Mouse (Mus musculus) megakaryocyte-erythroid progenitor cell, adult 5-6 weeks (primary cell): ENCODE measurements around the gene Olfr894. TPM values are rescaled to one million over a fixed set of nuclear protein-coding genes. Genes with fewer than 3 reads are reported as not detected.
"Not testable (repeated sequence)": the region's sequence is repeated elsewhere in the genome, so short reads cannot be mapped to it uniquely, and the experiment has no call there.

Experiments used
- ATAC-seq: replicated peaks from 2 replicates; pipeline ENCODE4 v1.8.0; 2016; ENCODE audit warnings: mild to moderate bottlenecking, inconsistent platforms; ENCODE audit not compliant: severe bottlenecking, poor library complexity, low FRiP score, low TSS enrichment
- total RNA-seq, 2 experiments: library from RNA; stranded (forward) in 1 of 2; stranded (reverse) in 1 of 2; fragments of 200-1000, 215-1000 nt in 1 of 2; fragments of >200 nt in 1 of 2; fragmentation: Nextera tagmentation in 1 of 2; gene quantifications; 2 replicates each; pipeline ENCODE4 v1.2.3; 2014 to 2017

The Olfr894 gene
- not detected in 2 replicates for total RNA-seq (2014; fragmentation: Nextera tagmentation)
- total RNA-seq (2017): not detected in 2 replicates

- ATAC-seq: no peak
Observed at GRCm38 (mm10) chr9:38217755-38218154, at the start of gene Olfr894. TSS of gene Olfr894 (plus strand) at chr9:38218055.

DNA sequence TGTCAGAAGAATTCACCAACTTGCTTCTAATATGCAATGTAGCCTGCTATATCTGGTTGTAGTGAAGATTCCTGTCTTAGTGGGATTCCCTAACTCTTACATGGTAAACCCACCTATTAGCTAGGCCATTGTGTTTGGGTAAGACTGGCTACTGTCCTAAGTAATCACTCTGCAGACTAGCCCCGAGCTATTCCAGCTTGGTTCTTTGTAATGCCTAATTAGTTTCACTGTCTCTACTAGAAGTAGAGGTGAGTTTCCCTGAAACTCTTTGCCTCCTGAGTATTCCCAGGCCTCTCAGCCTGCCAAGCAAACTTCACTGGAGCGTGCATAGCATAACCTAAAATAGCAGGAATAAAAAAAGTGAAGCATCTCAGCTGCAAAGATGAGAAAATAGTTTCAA lies 49.5 kb upstream of the Olfr894 start:
- not testable (repeated sequence) for ATAC-seq

- ATAC-seq: no peak
Observed at GRCm38 (mm10) chr9:38180721-38181120, 37.1 kb upstream of the Olfr894 start, which contains the start of gene Olfr891. TSS of gene Olfr891 (minus strand) at chr9:38180821.

DNA sequence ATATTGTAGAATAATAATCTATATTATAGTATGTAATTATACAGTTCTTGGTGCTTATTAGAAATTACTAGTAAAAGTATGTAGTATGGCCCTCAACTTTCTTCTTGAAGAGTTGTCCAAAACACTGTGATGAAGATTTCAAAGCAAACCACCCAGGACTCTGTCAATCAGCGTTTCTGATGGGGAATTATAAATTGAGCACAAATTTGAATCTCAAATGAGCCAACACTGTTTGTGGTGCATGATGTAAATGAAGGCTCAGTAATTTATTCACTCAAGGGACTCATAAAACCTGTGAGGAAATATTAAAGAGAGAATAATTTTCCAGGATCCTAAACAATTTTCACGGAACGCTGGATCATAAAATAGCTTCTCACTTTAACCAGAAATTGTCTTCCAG lies 9.8 kb upstream of the Olfr894 start, which contains the start of gene Olfr893:
Olfr893 (plus strand) TSS at position 301 of the 400 bp plus-strand sequence.
- no peak for ATAC-seq

DNA sequence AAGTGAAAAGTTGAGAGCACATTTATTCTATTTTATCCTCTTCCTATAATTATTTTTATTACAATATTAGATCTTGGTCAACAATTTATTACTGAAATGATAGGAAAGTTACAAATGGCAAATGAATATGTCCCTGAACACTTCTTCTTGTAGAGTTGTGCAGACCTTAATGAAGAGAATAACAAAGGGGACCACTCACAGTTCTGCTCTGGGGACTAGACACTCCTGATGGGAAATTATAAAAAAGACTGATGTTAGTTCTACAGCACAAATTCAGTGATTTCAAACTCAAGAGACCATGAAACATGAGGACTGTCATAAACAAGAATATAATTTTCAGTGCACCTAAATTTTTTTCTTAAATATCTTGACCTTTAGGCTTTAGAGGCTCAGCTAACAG lies 34.6 kb downstream of the Olfr894 start, which contains the start of gene Olfr143:
Olfr143 (plus strand) TSS at position 301 of the 400 bp plus-strand sequence.
- ATAC-seq: no peak

DNA sequence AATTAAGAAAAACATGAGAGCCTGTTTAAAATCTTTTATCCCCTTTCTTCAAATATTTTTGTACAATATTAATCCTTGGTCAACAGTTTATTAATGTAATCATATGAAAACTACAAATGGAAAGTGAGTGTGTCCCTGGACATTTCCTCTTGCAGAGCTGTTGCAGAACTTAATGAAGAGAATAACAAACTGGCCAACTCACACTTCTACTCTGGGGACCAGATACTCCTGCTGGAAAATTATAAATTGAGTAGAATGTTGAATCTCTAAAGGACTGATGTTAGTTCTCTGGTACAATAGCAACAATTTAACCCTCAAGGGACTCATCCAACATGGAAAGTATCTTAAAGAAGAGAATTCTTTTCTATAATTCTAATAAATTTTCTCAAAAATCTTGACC lies 49.7 kb downstream of the Olfr894 start, which contains the start of gene Olfr895:
Olfr895 (plus strand) TSS at position 301 of the 400 bp plus-strand sequence.
- no peak for ATAC-seq

Other genes with a start within 250 kb of the Olfr894 start
- not detected in 2 replicates for gene Olfr881, start 226.2 kb upstream of the Olfr894 start, total RNA-seq (2014; fragmentation: Nextera tagmentation)
- gene Olfr881, start 226.2 kb upstream of the Olfr894 start, total RNA-seq (2017): not detected in 2 replicates
- not detected in 2 replicates for gene Olfr883, start 192.2 kb upstream of the Olfr894 start, total RNA-seq (2014; fragmentation: Nextera tagmentation)
- gene Olfr883, start 192.2 kb upstream of the Olfr894 start, total RNA-seq (2017): not detected in 2 replicates
- not detected in 2 replicates for gene Olfr884, start 171.5 kb upstream of the Olfr894 start, total RNA-seq (2014; fragmentation: Nextera tagmentation)
- not detected in 2 replicates for gene Olfr884, start 171.5 kb upstream of the Olfr894 start, total RNA-seq (2017)
- gene Olfr885, start 156.7 kb upstream of the Olfr894 start, total RNA-seq (2014; fragmentation: Nextera tagmentation): not detected in 2 replicates
- not detected in 2 replicates for gene Olfr885, start 156.7 kb upstream of the Olfr894 start, total RNA-seq (2017)
- gene Olfr887, start 134.0 kb upstream of the Olfr894 start, total RNA-seq (2014; fragmentation: Nextera tagmentation): not detected in 2 replicates
- not detected in 2 replicates for gene Olfr887, start 134.0 kb upstream of the Olfr894 start, total RNA-seq (2017)
- gene Olfr888, start 109.9 kb upstream of the Olfr894 start, total RNA-seq (2014; fragmentation: Nextera tagmentation): not detected in 2 replicates
- gene Olfr888, start 109.9 kb upstream of the Olfr894 start, total RNA-seq (2017): not detected in 2 replicates
- 0.13 and 0.15 TPM in 2 replicates for gene Olfr889, start 102.9 kb upstream of the Olfr894 start, total RNA-seq (2014; fragmentation: Nextera tagmentation)
- not detected in 2 replicates for gene Olfr889, start 102.9 kb upstream of the Olfr894 start, total RNA-seq (2017)
- gene Olfr890, start 75.5 kb upstream of the Olfr894 start, total RNA-seq (2014; fragmentation: Nextera tagmentation): not detected in 2 replicates
- not detected in 2 replicates for gene Olfr890, start 75.5 kb upstream of the Olfr894 start, total RNA-seq (2017)
- not detected in 2 replicates for gene Olfr891, start 37.2 kb upstream of the Olfr894 start, total RNA-seq (2014; fragmentation: Nextera tagmentation)
- not detected in 2 replicates for gene Olfr891, start 37.2 kb upstream of the Olfr894 start, total RNA-seq (2017)
- not detected in 2 replicates for gene Olfr893, start 9.7 kb upstream of the Olfr894 start, total RNA-seq (2014; fragmentation: Nextera tagmentation)
- not detected in 2 replicates for gene Olfr893, start 9.7 kb upstream of the Olfr894 start, total RNA-seq (2017)
- not detected in 2 replicates for gene Olfr143, start 34.7 kb downstream of the Olfr894 start, total RNA-seq (2014; fragmentation: Nextera tagmentation)
- gene Olfr143, start 34.7 kb downstream of the Olfr894 start, total RNA-seq (2017): not detected in 2 replicates
- not detected in 2 replicates for gene Olfr895, start 49.8 kb downstream of the Olfr894 start, total RNA-seq (2014; fragmentation: Nextera tagmentation)
- not detected in 2 replicates for gene Olfr895, start 49.8 kb downstream of the Olfr894 start, total RNA-seq (2017)
- not detected in 2 replicates for gene Olfr896-ps1, start 73.1 kb downstream of the Olfr894 start, total RNA-seq (2014; fragmentation: Nextera tagmentation)
- gene Olfr896-ps1, start 73.1 kb downstream of the Olfr894 start, total RNA-seq (2017): not detected in 2 replicates
- gene Olfr25, start 111.0 kb downstream of the Olfr894 start, total RNA-seq (2014; fragmentation: Nextera tagmentation): not detected in 2 replicates
- gene Olfr25, start 111.0 kb downstream of the Olfr894 start, total RNA-seq (2017): not detected in 2 replicates
- not detected in 2 replicates for gene Olfr898, start 130.4 kb downstream of the Olfr894 start, total RNA-seq (2014; fragmentation: Nextera tagmentation)
- not detected in 2 replicates for gene Olfr898, start 130.4 kb downstream of the Olfr894 start, total RNA-seq (2017)
- gene Olfr250, start 148.8 kb downstream of the Olfr894 start, total RNA-seq (2014; fragmentation: Nextera tagmentation): not detected in 2 replicates
- gene Olfr250, start 148.8 kb downstream of the Olfr894 start, total RNA-seq (2017): not detected in 2 replicates
- not detected in 2 replicates for gene Olfr251, start 159.0 kb downstream of the Olfr894 start, total RNA-seq (2014; fragmentation: Nextera tagmentation)
- not detected in 2 replicates for gene Olfr251, start 159.0 kb downstream of the Olfr894 start, total RNA-seq (2017)
- not detected in 2 replicates for gene Olfr147, start 183.6 kb downstream of the Olfr894 start, total RNA-seq (2014; fragmentation: Nextera tagmentation)
- gene Olfr147, start 183.6 kb downstream of the Olfr894 start, total RNA-seq (2017): not detected in 2 replicates
- not detected in 2 replicates for gene Olfr901, start 211.4 kb downstream of the Olfr894 start, total RNA-seq (2014; fragmentation: Nextera tagmentation)
- not detected in 2 replicates for gene Olfr901, start 211.4 kb downstream of the Olfr894 start, total RNA-seq (2017)
- gene Olfr902, start 229.6 kb downstream of the Olfr894 start, total RNA-seq (2014; fragmentation: Nextera tagmentation): not detected in 2 replicates
- not detected in 2 replicates for gene Olfr902, start 229.6 kb downstream of the Olfr894 start, total RNA-seq (2017)
- not detected in 2 replicates for gene Olfr904, start 245.1 kb downstream of the Olfr894 start, total RNA-seq (2014; fragmentation: Nextera tagmentation)
- gene Olfr904, start 245.1 kb downstream of the Olfr894 start, total RNA-seq (2017): not detected in 2 replicates